Mouse (Mus musculus): Measurements from ENCODE around the gene Sqor.

Gene Sqor

GRCm38 (mm10) chr2:122765071-122765793, at the start of gene Sqor:
Sqor (plus strand) TSS chr2:122765237.
- DNase-seq (ENCODE audit: low spot score) = peak; percentile 13

GRCm38 (mm10) chr2:122716301-122716842, 48.7 kb upstream of the Sqor start:
- DNase-seq (ENCODE audit: low spot score) = no peak

GRCm38 (mm10) chr2:122719232-122719631, 45.8 kb upstream of the Sqor start:
- no peak for DNase-seq (ENCODE audit: low spot score)

GRCm38 (mm10) chr2:122720564-122720963, 44.5 kb upstream of the Sqor start:
- DNase-seq (ENCODE audit: low spot score) = no peak

DNA sequence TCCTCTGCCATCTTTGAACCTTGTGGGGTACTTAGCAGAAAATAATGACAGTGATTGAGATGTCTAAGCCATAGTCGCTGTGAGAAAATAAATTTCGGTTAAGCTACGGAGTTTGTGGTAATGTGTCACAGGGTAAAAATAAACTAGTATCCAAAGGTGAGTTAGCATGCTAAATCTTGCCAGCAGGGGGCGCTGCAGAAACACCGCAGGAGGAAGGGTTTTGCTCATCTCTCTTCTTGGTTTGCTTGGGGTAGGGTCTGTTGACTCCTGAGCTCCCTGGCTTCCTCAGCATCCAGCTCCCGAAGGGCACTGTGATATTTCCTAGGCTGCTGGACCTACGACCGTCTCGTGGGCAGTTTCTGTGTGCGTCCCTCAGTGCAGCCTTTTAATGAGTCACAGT, 39.4 kb upstream of the Sqor start:
- no peak for DNase-seq (ENCODE audit: low spot score)

DNA sequence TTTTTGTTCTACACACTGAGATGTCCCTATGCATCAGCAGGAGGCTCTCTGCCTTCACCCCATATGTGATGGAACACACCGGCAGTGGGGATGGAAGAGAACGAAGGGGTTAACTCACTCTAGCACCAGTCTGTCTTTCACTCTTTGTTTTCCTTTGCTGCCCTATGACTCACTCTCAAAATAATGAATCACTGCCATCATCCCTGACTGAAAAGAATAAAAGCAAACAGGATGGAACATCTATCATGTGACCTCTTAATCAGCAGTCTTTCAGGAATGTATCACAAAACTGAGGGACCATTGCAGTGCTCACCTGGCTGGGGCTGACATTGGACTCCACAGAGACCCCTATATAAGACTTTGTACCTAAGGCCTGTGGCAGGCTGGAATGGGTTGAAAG, 33.6 kb upstream of the Sqor start:
- no peak for DNase-seq (ENCODE audit: low spot score)

GRCm38 (mm10) chr2:122737894-122738830, 26.9 kb upstream of the Sqor start, which contains the start of gene Bloc1s6:
Bloc1s6 (plus strand) TSS chr2:122738503.
- DNase-seq (ENCODE audit: low spot score) = peak; percentile 72

GRCm38 (mm10) chr2:122739023-122739422, 26.0 kb upstream of the Sqor start:
- DNase-seq (ENCODE audit: low spot score) = no peak

DNA sequence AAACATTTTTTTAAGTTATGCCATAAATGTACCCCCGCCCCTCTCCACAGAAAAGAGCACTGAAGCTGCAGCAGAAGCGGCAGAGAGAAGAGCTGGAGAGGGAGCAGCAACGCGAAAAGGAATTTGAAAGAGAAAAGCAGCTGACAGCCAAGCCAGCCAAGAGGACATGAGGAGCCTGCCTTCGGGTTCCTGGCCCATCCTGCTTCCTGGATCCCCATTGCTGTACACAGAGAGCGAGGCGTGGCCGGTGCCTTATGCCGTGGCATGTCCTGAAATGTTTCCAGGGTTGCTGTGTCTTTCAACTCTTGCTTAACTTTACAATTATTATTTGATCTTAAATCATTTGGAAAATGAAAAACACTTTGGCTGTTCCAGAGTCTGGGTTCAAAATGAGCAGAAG, 18.6 kb upstream of the Sqor start:
- DNase-seq (ENCODE audit: low spot score) = no peak

DNA sequence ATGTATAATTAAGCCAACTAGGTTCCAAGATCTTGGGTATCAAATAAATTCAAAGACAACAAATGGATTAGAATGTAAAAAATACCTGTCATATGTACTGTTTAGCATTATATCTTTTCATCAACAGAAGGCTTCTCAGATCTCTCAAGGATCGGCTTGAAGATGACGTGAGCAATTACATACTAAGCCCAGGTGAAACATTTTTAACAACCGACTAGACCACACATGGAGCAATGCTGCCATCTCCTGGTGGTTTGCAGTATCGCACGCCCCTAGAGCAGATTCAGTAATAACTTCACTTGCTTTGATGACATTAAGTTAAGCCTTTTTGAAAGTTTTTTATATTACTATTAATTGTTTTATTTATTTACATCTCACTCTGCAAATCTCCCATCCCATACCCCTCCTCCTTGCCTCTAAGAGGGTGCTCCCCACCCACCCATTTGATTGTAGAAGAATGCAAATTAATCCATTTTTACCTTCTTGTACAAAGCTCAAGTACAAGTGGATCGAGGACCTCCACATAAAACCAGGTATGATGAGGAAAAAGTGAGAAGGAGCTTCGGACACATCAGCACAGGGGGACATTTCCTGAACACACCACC, 11.2 kb upstream of the Sqor start:
- DNase-seq (ENCODE audit: low spot score) = no peak

DNA sequence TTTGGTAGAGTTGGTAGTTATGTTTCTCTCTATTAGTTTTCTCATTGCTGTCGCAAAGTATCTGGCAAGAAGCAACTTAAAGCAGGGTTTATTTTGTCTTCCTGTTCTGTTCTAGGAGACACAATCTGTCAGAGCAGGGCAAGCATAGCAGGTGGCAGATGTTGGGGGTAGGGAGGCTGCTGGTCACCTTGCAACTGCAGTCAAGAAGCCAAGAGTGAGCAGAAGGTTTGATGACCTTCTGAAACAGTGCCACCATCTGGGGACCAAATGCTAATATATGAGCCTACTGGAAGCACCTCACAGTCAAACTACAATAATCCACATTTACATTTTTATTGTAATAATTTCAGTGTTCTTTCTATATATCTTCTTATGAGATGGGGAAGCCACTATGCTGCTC, 5.2 kb upstream of the Sqor start:
- DNase-seq (ENCODE audit: low spot score) = no peak

DNA sequence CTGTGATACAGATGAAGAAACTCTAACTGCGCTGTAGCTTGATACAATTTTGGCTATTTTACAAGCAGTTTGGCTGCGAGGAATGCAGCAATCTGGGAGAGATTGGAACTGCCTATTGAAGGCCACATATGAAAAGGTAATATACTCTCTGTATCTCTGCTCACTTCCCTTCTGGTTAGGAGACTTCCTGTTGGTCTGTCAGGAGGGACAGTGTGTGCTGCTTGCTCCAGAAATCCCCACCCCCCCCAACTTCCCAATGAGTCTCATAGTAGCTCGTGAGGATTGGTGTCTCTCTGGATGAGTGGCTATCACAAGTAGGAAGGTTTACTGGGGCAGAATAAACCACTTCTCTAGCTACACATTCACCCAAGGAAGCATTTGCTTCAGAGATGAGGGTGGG, 2.0 kb upstream of the Sqor start:
- DNase-seq (ENCODE audit: low spot score) = no peak

GRCm38 (mm10) chr2:122764526-122764925, 511 bp upstream of the Sqor start:
- DNase-seq (ENCODE audit: low spot score) = no peak

- DNase-seq (ENCODE audit: low spot score) = no peak
These were observed 733 bp downstream of the Sqor start for GRCm38 (mm10) chr2:122765794-122766145.

- no peak for DNase-seq (ENCODE audit: low spot score)
These were observed 6.0 kb downstream of the Sqor start for GRCm38 (mm10) chr2:122771002-122771401.

DNA sequence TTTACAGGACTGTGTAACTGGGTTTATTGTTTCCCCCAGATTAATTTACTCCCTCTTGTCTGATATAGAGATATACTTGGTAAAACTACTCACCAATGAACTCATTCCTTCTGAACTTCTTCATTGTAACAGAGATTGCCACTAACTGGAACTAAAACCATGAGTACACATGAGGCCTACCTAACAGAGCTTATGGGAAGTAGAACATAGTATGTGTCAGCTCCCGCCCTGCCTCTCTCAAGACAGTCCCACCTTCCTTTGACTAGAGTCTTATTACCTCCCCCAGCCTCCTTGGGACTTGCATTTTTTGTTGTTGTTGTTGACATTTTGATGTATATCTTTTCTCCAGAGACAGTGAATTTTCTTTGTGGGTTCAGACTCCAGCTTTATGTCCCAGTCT, 7.9 kb downstream of the Sqor start:
- no peak for DNase-seq (ENCODE audit: low spot score)

- no peak for DNase-seq (ENCODE audit: low spot score)
These were observed 10.5 kb downstream of the Sqor start for GRCm38 (mm10) chr2:122775491-122775890.

DNA sequence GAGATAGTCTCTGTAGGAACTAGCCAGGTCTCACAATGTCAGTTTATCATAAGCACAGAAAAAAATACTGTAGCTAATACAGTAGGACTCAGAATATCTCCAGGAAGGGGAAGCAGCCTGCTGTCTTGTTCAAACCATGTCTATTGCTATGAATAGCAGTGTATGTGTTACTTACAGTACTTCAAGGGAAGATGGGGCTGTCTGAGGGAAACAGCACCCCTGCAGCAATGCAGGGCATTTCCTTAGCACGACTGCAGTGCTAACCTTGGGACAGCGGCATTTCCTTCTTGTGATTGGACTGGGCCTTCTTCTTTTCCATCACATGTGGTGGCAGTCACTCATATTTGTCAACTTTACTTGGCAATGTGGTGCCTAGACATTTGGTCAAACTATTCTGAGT, 11.8 kb downstream of the Sqor start:
- DNase-seq (ENCODE audit: low spot score) = no peak

- no peak for DNase-seq (ENCODE audit: low spot score)
These were observed 14.9 kb downstream of the Sqor start for GRCm38 (mm10) chr2:122779967-122780366.

- no peak for DNase-seq (ENCODE audit: low spot score)
These were observed 15.4 kb downstream of the Sqor start for GRCm38 (mm10) chr2:122780447-122780846.

- DNase-seq (ENCODE audit: low spot score) = no peak
These were observed 16.7 kb downstream of the Sqor start for GRCm38 (mm10) chr2:122781590-122782356.

DNA sequence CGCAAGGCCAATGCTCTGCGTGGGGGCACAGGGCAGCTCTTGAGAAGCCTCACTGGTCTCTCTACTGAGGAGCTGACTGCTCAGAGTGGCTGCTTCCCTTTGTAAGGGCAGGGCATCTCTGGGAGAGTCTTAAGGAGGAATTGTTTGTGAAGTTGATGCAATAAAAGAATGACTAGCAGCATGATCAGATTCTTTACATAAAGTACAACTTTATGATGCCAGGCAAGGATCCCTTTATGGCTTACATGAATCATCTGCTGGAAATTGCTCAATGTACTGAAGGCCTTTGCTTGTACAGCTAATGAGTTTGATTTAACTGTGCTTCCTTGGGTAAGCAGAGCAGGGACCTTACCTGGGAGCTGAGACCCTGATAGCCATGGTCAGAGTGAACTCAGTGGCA, 18.7 kb downstream of the Sqor start:
- no peak for DNase-seq (ENCODE audit: low spot score)
